Mouse (Mus musculus) thymus, postnatal 10 days (tissue): ENCODE data around the gene Dsn1.

Experiments
- DNase-seq, 2 experiments: peaks; one replicate each; pipeline ENCODE4 v3.0.0; 2021; ENCODE audit warnings: low spot score in 2 of 2

Dsn1 gene

DNA sequence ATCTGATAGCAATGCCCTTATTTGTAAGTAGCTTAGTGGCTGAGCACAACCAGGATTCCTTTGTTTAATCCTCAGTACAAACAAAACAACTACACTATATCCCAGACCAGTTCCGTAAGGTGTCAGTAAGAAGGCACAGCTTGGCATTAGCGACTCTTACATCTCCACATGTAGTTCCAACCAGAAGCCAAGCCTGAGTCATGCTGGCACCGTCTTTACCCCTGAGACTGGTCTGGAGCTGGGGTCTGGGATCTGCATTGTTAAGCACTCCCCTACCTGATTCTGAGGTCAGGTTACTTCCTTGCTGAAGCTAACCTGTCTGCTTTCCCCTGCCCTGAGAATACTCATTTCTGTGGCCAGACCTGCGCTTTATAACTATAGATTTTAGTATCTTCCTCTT, 38.5 kb downstream of the Dsn1 start:
- DNase-seq: no peak

DNA sequence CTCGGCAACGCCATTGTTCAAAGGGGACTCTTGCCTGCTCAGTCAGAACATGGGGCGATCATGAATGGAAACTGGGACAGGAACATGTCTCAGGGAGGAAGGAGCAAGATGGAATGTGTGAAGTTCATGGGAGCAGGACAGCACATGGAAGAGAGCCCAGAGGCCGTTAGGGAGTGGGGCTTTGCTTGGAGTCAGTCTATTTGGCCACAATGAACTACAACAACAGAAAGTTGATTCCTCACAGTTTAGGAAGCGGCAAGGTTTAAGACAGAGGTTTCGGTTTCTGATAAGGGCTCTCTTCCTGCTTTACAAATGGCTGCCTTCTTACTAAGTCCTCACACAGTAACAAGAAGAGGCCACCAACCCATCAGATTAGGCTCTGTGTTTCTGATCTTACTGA, 39.6 kb downstream of the Dsn1 start:
- DNase-seq: no peak

DNA sequence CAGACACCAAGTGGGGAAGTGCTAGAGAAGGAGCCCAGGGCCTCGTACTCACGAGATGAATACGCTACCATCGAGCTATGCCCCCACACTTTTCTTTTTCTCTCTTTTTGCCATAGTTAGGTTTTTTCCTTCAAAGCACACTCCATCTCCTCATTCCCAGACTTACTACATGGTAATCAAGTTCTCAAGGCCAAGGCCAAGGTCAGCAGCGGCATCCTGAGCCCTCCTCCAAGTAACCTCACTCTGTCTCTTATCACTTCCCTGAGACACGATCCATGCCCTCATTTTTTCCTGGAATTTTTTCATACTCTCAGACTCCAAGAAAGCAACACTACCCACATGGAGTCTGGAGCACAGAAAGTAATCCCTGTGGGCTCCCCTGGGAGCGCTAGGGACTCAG, 43.1 kb downstream of the Dsn1 start:
- no peak for DNase-seq

DNA sequence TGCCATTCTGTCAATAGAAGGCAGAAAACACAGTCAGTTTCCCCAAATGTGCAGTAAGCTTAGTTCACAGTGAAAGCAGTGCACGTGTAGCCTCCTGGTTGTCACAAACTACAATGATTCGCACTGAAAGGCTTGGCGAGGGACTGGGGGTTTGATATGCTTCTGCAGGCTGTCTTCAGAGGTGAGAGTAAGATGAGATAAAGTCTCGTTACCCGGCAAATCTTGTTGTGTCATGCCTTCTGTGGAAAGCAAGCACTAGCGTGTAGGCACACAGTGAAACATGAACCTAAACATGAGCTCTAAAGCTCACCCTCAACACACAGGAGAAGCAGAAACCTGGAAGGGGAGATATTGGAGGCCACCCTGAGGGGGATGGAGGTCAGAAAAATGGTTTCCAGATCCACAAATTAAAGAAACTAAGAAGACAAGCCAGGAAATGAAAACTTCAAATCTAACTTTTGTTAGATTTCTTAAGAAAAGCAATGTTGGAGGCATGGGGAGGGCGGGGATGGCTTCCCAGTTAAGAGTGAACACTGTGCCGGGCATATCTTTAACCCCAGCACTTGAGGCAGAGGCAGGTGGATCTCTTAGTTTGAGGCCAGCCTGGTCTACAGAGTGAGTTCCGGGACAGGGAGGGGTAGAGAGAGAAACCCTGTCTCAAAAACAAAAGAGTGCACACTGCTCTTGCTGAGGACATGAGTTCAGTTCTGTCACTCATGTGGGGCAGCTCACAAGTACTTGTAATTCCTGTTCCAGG, 48.3 kb downstream of the Dsn1 start:
- DNase-seq: no peak

DNA sequence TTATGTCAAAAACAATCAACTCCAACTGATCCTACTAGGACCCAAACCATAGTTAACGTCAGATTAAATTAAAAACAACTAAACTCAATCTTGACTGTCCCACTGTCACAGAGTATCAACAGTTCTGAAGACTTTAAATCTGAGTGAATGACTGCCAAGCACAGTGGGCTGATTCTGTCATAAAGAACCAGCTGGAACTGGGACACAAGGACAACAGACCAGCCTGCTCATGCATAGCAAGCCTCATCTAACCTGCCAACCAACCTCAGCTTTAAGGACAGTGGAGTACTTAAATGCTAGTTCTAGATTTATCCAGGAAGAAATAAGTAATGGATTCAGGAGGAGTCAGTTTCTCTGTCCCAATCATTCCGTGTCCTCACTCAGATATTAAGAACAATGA, 49.9 kb downstream of the Dsn1 start:
- no peak for DNase-seq

DNA sequence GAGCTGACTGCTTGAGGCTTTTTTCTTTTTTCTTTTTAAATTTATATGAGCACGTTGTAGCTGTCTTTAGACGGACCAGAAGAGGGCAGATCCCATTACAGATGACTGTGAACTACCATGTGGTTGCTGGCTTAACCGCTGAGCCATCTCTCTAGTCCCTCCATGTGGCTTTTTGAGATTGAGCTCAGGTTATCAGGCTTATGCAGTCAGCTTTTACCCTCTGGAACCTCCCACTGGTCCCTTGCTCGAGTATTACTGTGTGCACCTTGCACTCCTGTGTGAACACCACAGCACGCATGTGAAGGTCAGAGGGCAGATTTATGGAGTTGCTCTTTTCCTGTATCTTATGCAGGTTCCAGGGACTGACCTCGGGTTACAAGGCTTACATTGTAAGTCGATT, 50.6 kb downstream of the Dsn1 start:
- no peak for DNase-seq

DNA sequence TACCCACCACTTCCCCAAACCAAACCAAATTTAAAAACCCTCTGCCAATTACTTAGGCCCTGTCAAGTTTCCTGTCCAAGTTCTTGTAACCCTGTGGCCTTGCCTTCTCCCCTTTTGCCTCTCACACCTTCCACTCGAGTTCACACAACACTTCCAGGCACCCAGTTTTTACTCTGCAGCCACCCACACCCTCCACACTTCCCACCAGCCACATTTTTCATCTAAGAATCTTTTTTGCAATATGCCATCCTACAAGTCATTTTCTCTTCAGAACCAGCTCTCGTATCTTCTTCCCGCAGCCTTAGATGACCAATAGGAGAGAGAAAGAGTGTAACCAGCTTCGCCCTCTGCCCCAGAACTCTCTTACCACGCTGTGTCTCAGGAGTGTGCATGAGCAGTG, 52.5 kb downstream of the Dsn1 start:
- DNase-seq: no peak

DNA sequence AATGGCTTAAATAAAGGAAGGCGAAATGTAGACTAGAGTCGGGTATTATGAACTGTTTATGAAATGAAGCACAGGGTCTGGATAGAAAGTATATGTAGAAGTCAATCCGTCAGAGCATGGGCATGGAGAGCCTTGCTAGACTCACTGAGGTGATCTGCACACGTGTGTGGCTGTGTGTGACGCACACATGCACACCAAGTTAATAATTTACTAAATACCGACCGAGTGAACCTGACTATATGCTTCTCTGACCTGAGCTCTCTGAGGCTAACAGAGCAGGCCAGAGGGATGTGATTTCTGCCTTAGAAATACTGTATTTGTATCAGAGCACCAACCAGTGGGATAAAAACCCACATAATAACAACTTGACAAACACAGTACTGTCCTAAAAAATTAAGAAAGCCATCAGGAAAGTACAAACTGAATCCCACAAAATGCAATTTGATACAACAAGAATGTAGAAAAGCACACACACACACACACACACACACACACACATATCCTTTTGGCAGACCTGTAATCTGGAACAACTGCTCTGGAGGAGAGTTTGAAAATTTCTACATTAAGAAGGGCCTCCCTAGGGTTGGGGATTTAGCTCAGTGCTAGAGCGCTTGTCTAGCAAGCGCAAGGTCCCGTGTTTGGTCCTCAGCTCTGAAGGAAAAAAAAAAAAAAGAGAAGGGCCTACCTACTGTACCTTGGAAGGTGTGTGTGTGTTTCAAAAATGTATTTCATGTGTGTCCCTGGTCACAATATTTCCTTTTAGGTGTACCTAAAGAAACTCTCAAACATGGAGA, 55.5 kb downstream of the Dsn1 start:
- DNase-seq: no peak

DNA sequence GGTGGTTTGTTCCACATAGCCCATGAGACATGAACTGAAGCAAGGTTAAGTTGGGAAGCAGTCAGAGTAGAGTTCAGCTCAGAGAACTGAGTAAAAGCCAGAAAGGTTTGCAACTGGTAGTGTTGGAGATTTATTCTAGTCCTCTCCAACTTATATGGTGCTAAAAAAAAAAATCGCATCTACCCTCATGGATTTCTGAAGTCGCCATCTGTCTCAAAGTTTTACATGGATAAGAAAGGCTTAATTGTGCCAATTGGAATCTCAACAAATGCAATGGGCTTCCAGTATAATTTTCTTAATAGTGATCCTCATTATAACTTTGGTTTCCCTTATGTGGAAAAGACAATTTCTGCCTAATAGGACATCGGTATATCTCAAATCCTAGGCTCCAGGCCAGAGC, 56.1 kb downstream of the Dsn1 start:
- DNase-seq: no peak
